Mouse (Mus musculus) adrenal gland, postnatal 36 days (tissue): ENCODE measurements around the gene Zfp64. TPM values are rescaled to one million over a fixed set of nuclear protein-coding genes. Genes with fewer than 3 reads are reported as not detected.
"Not testable (repeated sequence)": the region's sequence is repeated elsewhere in the genome, so short reads cannot be mapped to it uniquely, and the experiment has no call there.

Source experiments
- DNase-seq, 2 experiments: peaks; one replicate each; pipeline ENCODE4 v3.0.0; 2021; ENCODE audit warnings: mixed read lengths in 1 of 2
- total RNA-seq, 2 experiments: library from RNA; stranded (reverse); gene quantifications; 2 replicates each; pipeline ENCODE4 v1.2.3; 2021

Zfp64 gene
- total RNA-seq, 2 experiments from 2014 or later: 16.9 to 18.4 TPM

GRCm38 (mm10) chr2:168897906-168898305 is 57.5 kb downstream of the Zfp64 start:
- DNase-seq: peak in 1 of 2 experiments; percentile 7

DNA sequence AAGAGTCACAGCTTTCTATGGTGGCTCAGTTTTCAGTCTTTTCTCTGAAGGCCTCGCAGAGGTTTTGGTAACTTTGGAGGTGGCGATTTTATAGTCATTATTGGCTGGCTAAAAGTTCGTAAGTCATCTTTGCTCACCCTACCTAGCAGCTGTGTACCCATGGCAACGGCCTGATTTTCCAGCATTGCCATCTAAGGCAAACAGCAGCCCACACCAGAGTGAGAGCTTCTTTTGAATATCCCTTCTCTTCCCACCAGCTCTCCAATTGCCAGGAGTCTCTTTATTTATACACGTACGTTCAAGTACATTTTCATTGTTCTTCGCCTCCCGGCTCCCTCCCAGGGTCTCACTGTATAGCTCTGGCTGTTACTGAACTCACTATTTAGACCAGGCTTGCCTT is 59.9 kb downstream of the Zfp64 start:
- DNase-seq: no peak

DNA sequence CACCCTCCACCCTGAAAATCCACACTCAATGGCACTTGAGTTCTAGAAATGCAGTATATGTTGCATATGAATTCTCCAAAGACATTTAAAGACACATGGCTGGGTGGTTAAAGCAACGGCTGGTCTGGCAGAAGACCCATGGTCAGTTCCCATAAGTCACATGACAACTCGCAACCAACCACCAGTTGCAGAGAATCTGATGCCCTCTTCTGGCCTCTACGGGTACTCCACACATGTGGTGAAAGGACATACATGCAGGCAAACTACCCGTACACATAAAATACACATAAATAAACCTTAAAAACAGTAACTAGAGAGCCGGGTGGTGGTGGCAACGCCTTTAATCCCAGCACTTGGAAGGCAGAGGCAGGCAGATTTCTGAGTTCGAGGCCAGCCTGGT is 60.6 kb downstream of the Zfp64 start:
- no peak for DNase-seq

DNA sequence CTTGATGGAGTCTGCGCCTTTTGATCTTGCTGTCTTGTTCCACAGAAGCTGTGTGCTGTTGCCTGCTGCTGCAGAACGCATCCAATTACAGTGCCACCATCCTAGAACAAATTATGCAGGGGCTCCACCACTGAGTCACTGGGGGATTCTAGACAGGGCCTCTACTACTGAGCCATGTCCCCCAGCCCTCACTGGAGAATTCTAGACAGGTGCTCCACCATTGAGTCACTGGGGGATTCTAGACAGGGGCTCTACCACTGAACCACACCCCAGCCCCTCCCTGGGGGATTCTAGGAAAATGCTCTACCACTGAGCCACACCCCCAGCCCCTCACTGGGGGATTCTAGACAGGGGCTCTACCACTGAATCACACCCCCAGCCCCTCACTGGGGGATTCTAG is 63.3 kb downstream of the Zfp64 start:
- no peak for DNase-seq

GRCm38 (mm10) chr2:168884641-168885040 is 70.7 kb downstream of the Zfp64 start:
- no peak for DNase-seq

GRCm38 (mm10) chr2:168882997-168883396 is 72.4 kb downstream of the Zfp64 start:
- no peak for DNase-seq

DNA sequence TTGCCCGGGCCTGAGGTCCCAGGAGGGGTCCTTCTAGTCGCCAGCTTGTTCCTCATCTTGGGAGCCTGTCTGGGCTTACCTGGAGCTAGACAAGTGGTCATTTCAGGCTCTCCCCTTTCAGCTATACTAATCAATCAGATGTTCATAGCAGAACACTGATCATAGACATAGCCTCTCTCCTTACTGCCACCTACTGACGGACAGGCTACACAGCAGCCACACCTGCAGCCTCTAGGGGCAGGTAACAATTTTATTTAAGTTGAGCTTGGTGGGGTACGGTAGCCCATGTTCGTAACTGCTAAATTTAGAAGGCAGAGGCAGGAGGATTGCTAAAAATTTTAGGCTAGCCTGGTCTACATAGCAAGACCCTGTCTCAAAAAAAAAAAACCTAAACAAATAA is 73.5 kb downstream of the Zfp64 start:
- DNase-seq: peak; percentile 9 to 13

DNA sequence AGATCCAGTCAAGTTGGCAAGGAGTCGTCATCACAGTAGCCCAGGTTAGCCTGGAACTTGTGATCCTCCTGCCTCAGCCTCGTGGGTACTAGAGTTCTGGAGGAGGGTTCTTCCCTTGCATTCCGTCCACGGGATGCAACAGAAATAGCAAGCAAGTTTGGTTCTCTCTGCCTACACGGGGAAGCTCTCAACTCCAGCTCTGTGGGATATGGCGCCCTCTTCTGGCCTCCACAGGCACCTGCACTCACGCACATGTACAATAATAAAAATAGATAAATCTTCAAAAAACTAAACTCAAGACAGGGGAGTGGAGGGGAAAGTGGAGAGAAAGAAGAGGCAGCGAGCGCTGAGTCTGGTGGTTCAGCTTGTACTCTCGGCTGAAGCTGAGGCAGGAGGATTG is 75.8 kb downstream of the Zfp64 start:
- DNase-seq: no peak

DNA sequence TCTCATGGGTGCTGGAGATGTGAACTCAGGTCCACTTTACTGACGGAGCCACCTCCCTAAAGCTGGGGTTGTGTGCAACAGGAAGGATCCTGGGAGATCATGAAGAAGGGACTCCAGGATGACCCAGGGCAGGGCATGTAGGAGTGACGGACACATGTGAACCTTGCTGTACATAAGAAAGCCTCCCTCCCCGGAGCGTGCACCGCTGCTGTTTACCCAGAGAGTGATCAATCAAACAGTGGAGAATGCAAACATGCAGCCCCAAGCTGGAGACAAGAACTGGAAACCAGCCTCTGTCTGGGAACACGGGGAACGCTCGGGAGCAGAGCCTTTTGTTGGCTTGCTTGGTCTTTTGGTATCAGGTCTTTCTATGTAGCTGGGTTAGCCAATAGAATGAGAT is 76.7 kb downstream of the Zfp64 start:
- no peak for DNase-seq

DNA sequence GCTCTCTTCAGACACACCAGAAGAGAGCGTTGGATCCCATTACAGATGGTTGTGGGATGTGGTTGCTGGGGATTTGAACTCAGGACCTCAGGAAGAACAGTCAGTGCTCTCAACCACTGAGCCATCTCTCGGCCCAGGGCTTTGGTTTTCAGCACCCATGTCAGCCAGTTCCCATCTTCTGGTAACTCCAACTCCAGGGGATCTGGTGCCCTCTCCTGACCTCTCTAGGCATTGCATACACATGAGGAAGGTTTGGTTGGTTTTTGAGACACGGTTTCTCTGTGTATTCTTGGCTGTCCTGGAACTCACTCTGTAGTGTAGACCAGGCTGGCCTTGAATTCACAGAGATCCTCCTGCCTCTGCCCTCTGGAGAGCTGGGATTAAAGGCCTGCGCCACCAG is 77.2 kb downstream of the Zfp64 start:
- DNase-seq: peak in 1 of 2 experiments; percentile 5

GRCm38 (mm10) chr2:168876631-168877030 is 78.8 kb downstream of the Zfp64 start:
- no peak for DNase-seq

DNA sequence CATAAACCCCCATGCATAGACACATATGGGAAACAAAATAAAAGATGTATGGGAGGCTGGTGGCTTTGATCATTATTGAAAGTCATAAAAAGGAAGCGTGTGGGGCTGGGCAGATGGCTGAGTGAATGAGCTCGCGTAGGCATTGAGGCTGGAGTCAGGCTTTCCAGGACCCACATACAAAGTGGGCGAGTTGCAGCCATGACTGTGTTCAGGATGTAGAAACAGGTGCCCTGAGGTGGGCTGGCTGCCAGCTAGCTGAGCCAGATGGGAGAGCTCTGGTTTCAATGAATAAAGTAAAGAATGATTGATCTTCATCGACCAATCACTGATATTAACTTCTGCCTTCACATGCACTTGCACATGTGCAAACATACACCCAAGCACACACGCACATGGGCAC is 80.9 kb downstream of the Zfp64 start:
- DNase-seq: no peak

- DNase-seq: no peak
Observed at GRCm38 (mm10) chr2:168871767-168872511, 83.4 kb downstream of the Zfp64 start.

GRCm38 (mm10) chr2:168870480-168870879 is 84.9 kb downstream of the Zfp64 start:
- peak; percentile 10 to 23 for DNase-seq

DNA sequence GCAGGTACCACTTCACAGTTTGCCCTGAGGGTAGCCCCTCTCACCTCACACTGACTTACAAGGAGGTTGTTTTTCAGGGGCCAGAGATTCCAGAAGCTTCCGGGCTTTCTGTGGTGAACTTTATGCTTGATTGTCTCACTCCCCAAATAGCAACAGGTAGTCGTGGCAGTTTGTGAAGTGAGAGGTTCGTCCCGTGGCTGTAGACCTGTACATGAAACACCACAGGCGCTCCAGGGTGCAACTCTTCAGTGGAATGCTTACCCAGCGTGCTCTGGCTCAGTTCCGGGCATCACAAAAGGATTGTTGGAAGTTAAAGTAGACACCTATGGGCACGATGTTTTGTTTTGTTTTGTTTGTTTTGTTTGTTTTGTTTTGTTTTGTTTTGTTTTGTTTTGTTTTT is 88.4 kb downstream of the Zfp64 start:
- no peak for DNase-seq

- no peak for DNase-seq
Observed at GRCm38 (mm10) chr2:168866436-168866835, 89.0 kb downstream of the Zfp64 start.

GRCm38 (mm10) chr2:168864905-168865304 is 90.5 kb downstream of the Zfp64 start:
- no peak for DNase-seq

GRCm38 (mm10) chr2:168862694-168863093 is 92.7 kb downstream of the Zfp64 start:
- DNase-seq: no peak

GRCm38 (mm10) chr2:168860922-168861740 is 94.3 kb downstream of the Zfp64 start:
- DNase-seq: no peak

GRCm38 (mm10) chr2:168860032-168860691 is 95.2 kb downstream of the Zfp64 start:
- no peak for DNase-seq

GRCm38 (mm10) chr2:168856638-168857037 is 98.7 kb downstream of the Zfp64 start:
- no peak for DNase-seq

GRCm38 (mm10) chr2:168854777-168855176 is 100.6 kb downstream of the Zfp64 start:
- DNase-seq: no peak

- DNase-seq: not testable (repeated sequence)
Observed at GRCm38 (mm10) chr2:168853869-168854268, 101.5 kb downstream of the Zfp64 start.
